Mouse (Mus musculus) midbrain, embryonic 16.5 days (tissue): ENCODE measurements around the gene Tifab. TPM values are rescaled to one million over a fixed set of nuclear protein-coding genes. Genes with fewer than 3 reads are reported as not detected.

Experiments used
- ATAC-seq: fragments of 200-750 bp; cut with Nextera tagmentation; 2 replicates; pipeline ENCODE4 v1.8.0; 2017; ENCODE audit warnings: moderate TSS enrichment
- H3K27ac ChIP-seq: fragments of 300-500 bp; sonication (generic); 2 replicates; pipeline ENCODE4 v1.5.1; 2014; ENCODE audit warnings: mild to moderate bottlenecking, low read length, mixed read lengths
- H3K27me3 ChIP-seq: fragments of 300-500 bp; sonication (generic); 2 replicates; pipeline ENCODE4 v1.6.1; 2014; ENCODE audit warnings: low read depth, low read length, mixed read lengths; ENCODE audit not compliant: control insufficient read depth, insufficient read depth
- H3K36me3 ChIP-seq: fragments of 300-500 bp; sonication (generic); 2 replicates; pipeline ENCODE4 v1.6.1; 2014; ENCODE audit warnings: mild to moderate bottlenecking, low read length, moderate library complexity, mixed read lengths; ENCODE audit not compliant: control insufficient read depth, insufficient read depth
- H3K4me1 ChIP-seq: fragments of 300-500 bp; sonication (generic); 2 replicates; pipeline ENCODE4 v1.6.1; 2014; ENCODE audit warnings: mild to moderate bottlenecking, low read length, mixed read lengths; ENCODE audit not compliant: control insufficient read depth, insufficient read depth
- H3K4me2 ChIP-seq: fragments of 300-500 bp; sonication (generic); 2 replicates; pipeline ENCODE4 v1.6.1; 2014; ENCODE audit warnings: mild to moderate bottlenecking, low read length, mixed read lengths
- H3K4me3 ChIP-seq: fragments of 300-500 bp; sonication (generic); 2 replicates; pipeline ENCODE4 v1.5.1; 2014; ENCODE audit warnings: low read depth, mild to moderate bottlenecking, low read length, moderate library complexity, mixed read lengths
- H3K9ac ChIP-seq: fragments of 300-500 bp; sonication (generic); 2 replicates; pipeline ENCODE4 v1.6.1; 2014; ENCODE audit warnings: low read depth, low read length, mixed read lengths
- H3K9me3 ChIP-seq: fragments of 300-500 bp; sonication (generic); replicated peaks from 2 replicates; pipeline ENCODE4 v1.6.1; 2014; ENCODE audit warnings: mild to moderate bottlenecking, low read length, mixed read lengths; ENCODE audit not compliant: control insufficient read depth, poor library complexity, severe bottlenecking
- WGBS: fragments of 180-500 bp; shearing (Covaris S2); extraction: QIAGEN DNeasy Blood & Tissue Kit; methylation state at CpG from one replicate; pipeline ENCODE4 v1.1.7; 2014; 5-methylcytosine and 5-hydroxymethylcytosine counted together
- polyA plus RNA-seq: library from polyadenylated mRNA; unstranded; fragments of >200 nt; fragmentation: Nextera tagmentation; extraction: Ambion mirVana; gene quantifications from 2 replicates; pipeline ENCODE4 v1.2.1, GENCODE M21; 2015

The Tifab gene
- polyA plus RNA-seq, 1 experiment from 2014 or later = 0.93 TPM

GRCm38 (mm10) chr13:56165561-56165960 is 13.1 kb downstream of the Tifab start:
- Histone ChIP-seq H3K36me3 (no peaks in the 10 kb centered on the region), H3K27ac (no peak overlapping the region), H3K27me3 (no peaks in the 10 kb centered on the region), H3K9ac (no peak overlapping the region), H3K9me3 (no peaks in the 10 kb centered on the region), H3K4me1 (peaks cover 4% of the 10 kb centered on the region), H3K4me2 (no peak overlapping the region), H3K4me3 (no peak overlapping the region)
- 95% methylated on average over 11 of the region's 11 CpGs for WGBS
- no peak for ATAC-seq

GRCm38 (mm10) chr13:56164372-56164771 is 14.3 kb downstream of the Tifab start:
- 93% methylated on average over 3 of the region's 3 CpGs for WGBS

GRCm38 (mm10) chr13:56163751-56164150 is 14.9 kb downstream of the Tifab start:
- no peak overlapping the region for H3K27ac ChIP-seq
- no peak overlapping the region for H3K4me2 ChIP-seq
- no peak overlapping the region for H3K4me3 ChIP-seq
- no peaks in the 10 kb centered on the region for H3K27me3 ChIP-seq
- ATAC-seq = no peak
- H3K9ac ChIP-seq = no peak overlapping the region
- no peaks in the 10 kb centered on the region for H3K36me3 ChIP-seq
- whole genome bisulfite sequencing = 73% methylated on average over 6 of the region's 6 CpGs
- H3K4me1 ChIP-seq = peaks cover 4% of the 10 kb centered on the region
- no peaks in the 10 kb centered on the region for H3K9me3 ChIP-seq

More at GRCm38 (mm10) chr13:56164372-56164771, 14.3 kb downstream of the Tifab start:
- Histone ChIP-seq H3K36me3 (no peaks in the 10 kb centered on the region), H3K4me3 (no peak overlapping the region), H3K4me1 (peaks cover 4% of the 10 kb centered on the region), H3K9ac (no peak overlapping the region), H3K27me3 (no peaks in the 10 kb centered on the region), H3K9me3 (no peaks in the 10 kb centered on the region), H3K4me2 (no peak overlapping the region), H3K27ac (no peak overlapping the region)
- ATAC-seq = no peak

GRCm38 (mm10) chr13:56162859-56163258 is 15.8 kb downstream of the Tifab start:
- H3K4me1 ChIP-seq = peaks cover 2% of the 10 kb centered on the region
- no peaks in the 10 kb centered on the region for H3K36me3 ChIP-seq
- H3K9ac ChIP-seq = no peak overlapping the region
- ATAC-seq = no peak
- H3K27ac ChIP-seq = no peak overlapping the region
- no peaks in the 10 kb centered on the region for H3K27me3 ChIP-seq
- H3K4me3 ChIP-seq = no peak overlapping the region
- no peak overlapping the region for H3K4me2 ChIP-seq
- 83% methylated on average over 6 of the region's 6 CpGs for WGBS
- no peaks in the 10 kb centered on the region for H3K9me3 ChIP-seq

GRCm38 (mm10) chr13:56159614-56160363 is 18.9 kb downstream of the Tifab start:
- no peaks in the 10 kb centered on the region for H3K9me3 ChIP-seq
- H3K27me3 ChIP-seq = no peaks in the 10 kb centered on the region
- no peaks in the 10 kb centered on the region for H3K36me3 ChIP-seq
- no peak overlapping the region for H3K4me2 ChIP-seq
- WGBS = 67% methylated on average over 17 of the region's 17 CpGs
- H3K9ac ChIP-seq = no peak overlapping the region
- H3K27ac ChIP-seq = no peak overlapping the region
- ATAC-seq = no peak
- no peak overlapping the region for H3K4me3 ChIP-seq
- H3K4me1 ChIP-seq = no peaks in the 10 kb centered on the region

GRCm38 (mm10) chr13:56159016-56159601 is 19.6 kb downstream of the Tifab start:
- Histone ChIP-seq H3K4me1 (no peaks in the 10 kb centered on the region), H3K9ac (no peak overlapping the region), H3K9me3 (no peaks in the 10 kb centered on the region), H3K36me3 (no peaks in the 10 kb centered on the region), H3K27me3 (no peaks in the 10 kb centered on the region), H3K4me3 (no peak overlapping the region), H3K4me2 (no peak overlapping the region), H3K27ac (no peak overlapping the region)
- 85% methylated on average over 14 of the region's 14 CpGs for WGBS
- ATAC-seq = no peak

- Histone ChIP-seq H3K4me1 (peaks cover 3% of the 10 kb centered on the region), H3K4me3 (no peak overlapping the region), H3K4me2 (no peak overlapping the region), H3K27ac (no peak overlapping the region), H3K9me3 (no peaks in the 10 kb centered on the region), H3K27me3 (no peaks in the 10 kb centered on the region), H3K36me3 (no peaks in the 10 kb centered on the region), H3K9ac (no peak overlapping the region)
- 69% methylated on average over 7 of the region's 7 CpGs for WGBS
- no peak for ATAC-seq
These were observed 23.0 kb downstream of the Tifab start for GRCm38 (mm10) chr13:56155671-56156070.

GRCm38 (mm10) chr13:56155048-56155447 is 23.6 kb downstream of the Tifab start:
- Histone ChIP-seq H3K4me3 (no peak overlapping the region), H3K4me2 (no peak overlapping the region), H3K27ac (no peak overlapping the region), H3K9me3 (no peaks in the 10 kb centered on the region), H3K36me3 (no peaks in the 10 kb centered on the region), H3K27me3 (no peaks in the 10 kb centered on the region), H3K4me1 (peaks cover 3% of the 10 kb centered on the region), H3K9ac (no peak overlapping the region)
- WGBS = 64% methylated on average over 5 of the region's 5 CpGs
- no peak for ATAC-seq

GRCm38 (mm10) chr13:56152773-56153460 is 25.8 kb downstream of the Tifab start:
- no peak overlapping the region for H3K9ac ChIP-seq
- ATAC-seq = no peak
- H3K27ac ChIP-seq = no peak overlapping the region
- 65% methylated on average over 7 of the region's 7 CpGs for WGBS
- H3K27me3 ChIP-seq = no peaks in the 10 kb centered on the region
- no peaks in the 10 kb centered on the region for H3K9me3 ChIP-seq
- no peak overlapping the region for H3K4me3 ChIP-seq
- no peak overlapping the region for H3K4me2 ChIP-seq
- no peaks in the 10 kb centered on the region for H3K36me3 ChIP-seq
- H3K4me1 ChIP-seq = peaks cover 3% of the 10 kb centered on the region
